Mouse (Mus musculus): ENCODE measurements around the gene Wdfy3.
"Not testable (repeated sequence)": the region's sequence is repeated elsewhere in the genome, so short reads cannot be mapped to it uniquely, and the experiment has no call there.

GRCm38 (mm10) chr5:101972594-101972993 is 97.1 kb downstream of the Wdfy3 start:
- TF ChIP-seq ZNF384 (IDR thresholded peaks at IDR 0.05; ENCODE audit: low read depth, low read length); MAFK (IDR thresholded peaks at IDR 0.05; ENCODE audit: insufficient read depth, low read depth, low read length); ZC3H11A (IDR thresholded peaks at IDR 0.05; ENCODE audit: borderline replicate concordance, low read depth, low read length); HCFC1 (IDR thresholded peaks at IDR 0.05; ENCODE audit: borderline replicate concordance, insufficient read depth, low read length): not testable (repeated sequence)
